Mouse (Mus musculus): ENCODE measurements around the gene Carmil2. TPM values are rescaled to one million over a fixed set of nuclear protein-coding genes. Genes with fewer than 3 reads are reported as not detected.

Carmil2 gene
- total RNA-seq, 2 experiments from 2014 or later, result 0.67 to 0.70 TPM

GRCm38 (mm10) chr8:105695080-105695780 lies 9.2 kb downstream of the Carmil2 start:
- ATAC-seq (ENCODE audit: poor library complexity, severe bottlenecking), result no peak

GRCm38 (mm10) chr8:105697196-105697780 lies 11.2 kb downstream of the Carmil2 start:
- no peak for ATAC-seq (ENCODE audit: poor library complexity, severe bottlenecking)

- ATAC-seq (ENCODE audit: poor library complexity, severe bottlenecking), result no peak
Observed at GRCm38 (mm10) chr8:105698734-105699133, 12.7 kb downstream of the Carmil2 start.

- no peak for ATAC-seq (ENCODE audit: poor library complexity, severe bottlenecking)
Observed at GRCm38 (mm10) chr8:105699488-105700215, 13.6 kb downstream of the Carmil2 start.

- peak; percentile 75 for ATAC-seq (ENCODE audit: poor library complexity, severe bottlenecking)
Observed at GRCm38 (mm10) chr8:105700566-105700965, 14.5 kb downstream of the Carmil2 start.

- peak; percentile 76 for ATAC-seq (ENCODE audit: poor library complexity, severe bottlenecking)
Observed at GRCm38 (mm10) chr8:105700966-105701824, 15.1 kb downstream of the Carmil2 start, which contains the start of the genes Acd and Pard6a. TSS of gene Acd (minus strand) at chr8:105701102. TSS of gene Pard6a (plus strand) at chr8:105701148.

GRCm38 (mm10) chr8:105702001-105702401 lies 15.9 kb downstream of the Carmil2 start:
- ATAC-seq (ENCODE audit: poor library complexity, severe bottlenecking), result no peak

- no peak for ATAC-seq (ENCODE audit: poor library complexity, severe bottlenecking)
Observed at GRCm38 (mm10) chr8:105702731-105703415, 16.8 kb downstream of the Carmil2 start.

GRCm38 (mm10) chr8:105704146-105704812 lies 18.2 kb downstream of the Carmil2 start:
- no peak for ATAC-seq (ENCODE audit: poor library complexity, severe bottlenecking)

GRCm38 (mm10) chr8:105704955-105705354 lies 18.9 kb downstream of the Carmil2 start:
- no peak for ATAC-seq (ENCODE audit: poor library complexity, severe bottlenecking)

GRCm38 (mm10) chr8:105706426-105706825 lies 20.4 kb downstream of the Carmil2 start:
- no peak for ATAC-seq (ENCODE audit: poor library complexity, severe bottlenecking)

- peak; percentile 97 for ATAC-seq (ENCODE audit: poor library complexity, severe bottlenecking)
Observed at GRCm38 (mm10) chr8:105707498-105708403, 21.7 kb downstream of the Carmil2 start, which contains the start of the genes 4933405L10Rik and Enkd1. TSS of gene 4933405L10Rik (plus strand) at chr8:105707655. TSS of gene Enkd1 (minus strand) at chr8:105708210.

- ATAC-seq (ENCODE audit: poor library complexity, severe bottlenecking), result no peak
Observed at GRCm38 (mm10) chr8:105708675-105709074, 22.6 kb downstream of the Carmil2 start.

- ATAC-seq (ENCODE audit: poor library complexity, severe bottlenecking), result no peak
Observed at GRCm38 (mm10) chr8:105709317-105709716, 23.2 kb downstream of the Carmil2 start.

GRCm38 (mm10) chr8:105712286-105712685 lies 26.2 kb downstream of the Carmil2 start:
- no peak for ATAC-seq (ENCODE audit: poor library complexity, severe bottlenecking)

- ATAC-seq (ENCODE audit: poor library complexity, severe bottlenecking), result peak; percentile 83
Observed at GRCm38 (mm10) chr8:105714139-105714538, 28.1 kb downstream of the Carmil2 start.

GRCm38 (mm10) chr8:105715042-105715441 lies 29.0 kb downstream of the Carmil2 start:
- ATAC-seq (ENCODE audit: poor library complexity, severe bottlenecking), result peak; percentile 63

GRCm38 (mm10) chr8:105716302-105716945 lies 30.4 kb downstream of the Carmil2 start:
- ATAC-seq (ENCODE audit: poor library complexity, severe bottlenecking), result no peak
